Mouse (Mus musculus) cerebellum, postnatal 4 days (tissue): ENCODE results near the gene Rabgap1l.
"Not testable (repeated sequence)": the region's sequence is repeated elsewhere in the genome, so short reads cannot be mapped to it uniquely, and the experiment has no call there.

ENCODE experiments used
- DNase-seq, 2 experiments: peaks; one replicate each; pipeline ENCODE4 v3.0.0; 2022; ENCODE audit warnings: low spot score in 2 of 2, mixed read lengths in 1 of 2

The Rabgap1l gene

DNA sequence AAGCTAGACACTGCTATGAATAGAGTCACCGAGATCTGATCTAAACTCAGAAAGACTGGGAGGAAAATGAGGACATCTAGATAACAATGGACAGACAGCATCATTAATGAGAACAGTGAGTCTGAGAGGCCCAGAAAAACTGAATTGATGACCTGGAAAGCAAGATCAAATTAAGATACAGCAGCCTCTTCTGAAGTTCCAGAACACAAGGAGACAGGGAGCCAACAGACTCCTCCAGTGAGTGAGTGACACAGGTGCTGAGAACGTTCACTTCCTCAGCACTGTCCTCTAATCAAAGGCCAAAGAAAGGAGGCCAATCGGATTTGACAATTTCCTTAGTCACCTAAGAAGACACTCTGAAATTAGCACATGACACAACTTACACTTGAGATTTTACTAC, 307.3 kb downstream of the Rabgap1l start:
- DNase-seq = no peak

DNA sequence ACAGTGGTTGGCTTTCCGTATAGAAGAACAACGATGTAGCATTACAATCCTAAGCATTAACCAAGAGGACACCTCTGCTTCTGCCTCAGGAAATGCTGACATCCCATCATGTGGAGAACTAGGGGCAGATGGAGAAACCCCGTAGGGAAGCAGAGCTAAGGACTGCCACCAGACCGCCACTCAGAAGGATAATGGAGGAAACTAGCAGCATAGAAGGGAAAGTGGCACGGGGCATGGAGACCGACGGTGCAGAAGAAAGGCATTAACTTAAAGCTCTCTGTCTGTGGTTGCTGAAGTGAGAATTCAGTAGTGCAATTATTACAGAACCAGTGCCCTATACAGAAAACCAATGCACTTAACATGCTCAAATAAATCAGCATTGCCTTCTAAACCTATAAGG, 308.0 kb downstream of the Rabgap1l start:
- no peak for DNase-seq

DNA sequence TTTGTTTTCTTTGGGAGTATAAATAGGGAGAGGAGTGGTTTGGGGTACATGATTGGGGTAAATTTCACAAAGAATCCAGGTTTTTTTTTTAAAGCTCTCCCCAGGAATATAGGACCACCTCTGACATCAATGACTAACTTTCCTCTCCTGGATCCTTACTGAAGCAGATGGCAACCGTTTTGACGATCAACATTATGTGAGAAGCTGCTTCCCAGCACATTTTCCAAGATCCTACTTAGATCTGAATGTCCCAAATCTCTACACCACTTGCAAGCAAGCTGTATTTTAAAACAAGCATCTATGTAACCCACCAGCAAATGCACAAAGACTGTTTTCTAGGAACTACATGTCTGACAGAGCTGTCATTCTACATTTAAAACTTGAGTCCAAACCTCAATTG, 311.4 kb downstream of the Rabgap1l start:
- DNase-seq = no peak

DNA sequence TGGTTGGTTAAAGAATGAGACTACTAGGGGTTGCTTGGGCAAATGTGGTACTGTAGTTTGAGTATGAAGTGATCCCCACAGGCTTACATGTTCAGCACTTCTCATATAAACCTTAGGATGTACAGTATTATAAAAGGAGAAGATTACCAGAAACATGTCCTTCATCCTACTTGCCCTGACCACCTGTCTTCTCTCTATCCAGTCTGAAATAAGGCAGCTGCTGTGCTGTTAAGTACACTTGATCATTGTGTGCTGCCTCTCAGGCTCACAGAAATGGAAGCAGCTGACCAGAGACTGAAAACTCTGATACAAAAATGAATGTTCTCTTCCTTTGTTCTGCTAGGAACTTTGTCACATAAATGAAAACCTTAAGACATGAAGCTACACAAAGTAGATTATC, 325.6 kb downstream of the Rabgap1l start:
- no peak for DNase-seq

DNA sequence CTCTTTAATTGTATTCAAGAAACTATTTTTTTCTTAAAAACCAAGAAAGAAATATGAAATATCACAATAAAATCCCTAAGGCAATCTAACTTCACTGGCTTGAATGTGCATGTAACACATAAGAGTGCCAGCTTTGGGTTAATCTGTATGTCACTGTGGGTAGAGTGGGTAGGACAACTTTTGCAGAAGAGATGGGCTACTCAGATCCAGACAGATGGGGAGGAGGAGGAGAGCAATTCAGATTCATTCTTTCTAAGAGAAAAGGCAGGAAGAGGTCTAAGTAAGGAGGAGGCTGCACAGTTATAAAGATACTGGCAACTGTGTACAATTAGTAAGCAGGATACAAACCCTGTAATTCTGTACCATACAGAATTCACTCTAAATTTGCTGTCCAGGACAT, 327.8 kb downstream of the Rabgap1l start:
- no peak for DNase-seq

DNA sequence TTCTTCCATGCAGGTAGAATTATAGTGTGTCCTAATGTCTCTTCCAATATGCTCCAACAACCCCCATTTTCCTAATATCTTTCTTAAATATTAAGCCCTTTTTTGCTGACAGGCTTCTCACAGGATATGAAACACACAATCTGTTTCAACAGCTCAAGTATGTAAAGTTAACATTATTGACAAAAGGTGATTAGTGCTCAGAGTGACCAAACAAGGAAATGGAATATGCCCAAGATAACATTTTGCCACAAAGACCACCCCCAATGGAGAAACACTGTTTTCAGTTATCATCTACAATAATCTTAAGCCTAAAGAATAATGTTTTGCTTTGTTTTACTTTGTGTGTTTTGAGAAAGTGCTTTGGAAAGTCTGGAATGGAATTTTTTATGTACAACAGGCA, 328.9 kb downstream of the Rabgap1l start:
- DNase-seq = no peak

DNA sequence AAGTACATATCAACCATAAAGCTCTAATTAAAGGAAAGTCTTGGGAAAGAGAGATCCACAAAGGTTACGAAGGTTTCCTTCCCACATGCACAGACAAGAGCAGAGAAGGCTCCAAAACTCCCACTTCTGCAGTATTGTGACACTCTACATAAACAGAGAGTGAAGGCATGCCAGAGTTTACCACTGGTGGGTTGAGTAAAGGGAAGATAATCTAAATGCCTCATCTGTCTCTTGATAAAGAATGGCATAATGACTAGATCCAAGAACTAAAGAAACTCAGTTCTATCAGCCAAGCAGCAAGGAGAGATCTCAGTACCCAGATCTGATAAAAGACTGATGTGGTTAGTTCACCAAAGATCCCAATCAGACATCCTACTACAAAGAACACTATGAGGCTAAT, 332.7 kb downstream of the Rabgap1l start:
- DNase-seq = no peak

DNA sequence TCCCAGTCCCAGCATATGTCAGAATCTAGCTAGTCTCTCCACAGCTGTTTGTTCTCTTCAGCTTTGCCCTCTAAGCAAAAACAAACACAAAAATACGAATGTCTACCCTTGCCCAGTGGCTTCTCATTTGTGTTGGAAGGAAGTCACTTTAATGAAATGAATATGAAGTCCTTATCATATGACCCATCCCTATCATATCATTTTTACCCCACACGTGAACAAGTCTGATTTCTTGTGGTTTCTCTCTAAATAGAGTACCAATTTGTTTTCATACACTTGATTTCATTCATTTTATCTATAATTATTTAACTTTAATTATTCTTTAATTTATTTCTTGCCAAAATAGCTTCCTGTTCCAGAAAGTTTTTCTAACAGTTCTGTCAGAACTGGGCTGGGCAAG, 341.3 kb downstream of the Rabgap1l start:
- no peak for DNase-seq

DNA sequence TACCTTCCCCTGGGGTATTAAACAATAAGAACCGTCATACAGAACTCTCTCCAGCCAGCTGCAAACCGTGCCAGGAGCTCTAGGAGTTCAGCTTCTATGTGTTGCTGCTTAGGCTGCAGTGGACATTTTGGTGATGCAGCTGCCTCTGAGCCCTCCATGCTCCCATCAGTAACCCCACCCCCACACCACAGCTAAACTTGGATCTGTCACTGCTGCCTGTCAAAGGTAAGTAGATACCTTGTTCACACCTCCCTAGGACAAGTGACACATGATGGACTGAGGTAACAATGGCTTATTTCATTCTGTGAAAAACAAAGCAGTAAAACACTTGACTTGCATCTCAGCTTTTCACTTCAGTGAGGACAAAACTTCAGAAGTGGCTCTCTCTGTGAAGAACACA, 344.3 kb downstream of the Rabgap1l start:
- no peak for DNase-seq

DNA sequence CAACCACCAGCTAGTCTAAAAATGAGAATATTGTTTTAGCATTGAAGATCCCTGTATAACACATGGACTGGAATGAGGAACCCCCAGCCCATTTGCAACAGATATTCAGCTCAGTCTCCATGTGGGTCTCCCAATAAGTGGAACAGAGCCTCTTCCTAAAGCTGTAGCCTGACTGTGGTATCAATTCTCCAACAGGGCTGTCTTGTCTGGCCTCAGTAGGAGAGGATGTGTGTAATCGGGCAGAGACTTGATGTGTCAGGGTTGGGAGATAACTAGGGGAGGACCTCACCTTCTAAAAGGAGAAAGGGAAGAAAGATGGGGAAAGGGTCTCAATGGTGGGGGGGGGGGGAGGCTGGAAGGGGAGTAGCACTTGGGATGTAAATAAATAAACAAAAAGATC, 346.2 kb downstream of the Rabgap1l start:
- DNase-seq = no peak

DNA sequence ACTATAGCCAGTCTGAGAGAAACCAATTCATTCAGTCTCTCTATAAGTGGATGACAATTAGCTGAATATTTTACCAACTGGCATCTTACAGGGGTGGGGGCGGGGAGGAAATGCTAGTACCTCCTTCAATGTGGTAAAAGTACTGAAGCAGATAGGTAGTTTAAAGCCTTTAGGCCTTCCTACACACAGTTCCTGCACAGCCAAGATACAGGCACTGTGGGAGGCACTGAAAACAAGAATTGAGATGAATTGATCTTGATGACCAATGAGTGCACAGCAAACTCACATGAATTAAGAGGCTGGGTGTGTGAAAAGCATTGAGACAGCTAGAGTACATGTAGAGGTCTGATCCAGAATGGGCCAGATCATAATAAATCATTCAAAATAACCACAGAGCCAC, 349.5 kb downstream of the Rabgap1l start:
- no peak for DNase-seq

DNA sequence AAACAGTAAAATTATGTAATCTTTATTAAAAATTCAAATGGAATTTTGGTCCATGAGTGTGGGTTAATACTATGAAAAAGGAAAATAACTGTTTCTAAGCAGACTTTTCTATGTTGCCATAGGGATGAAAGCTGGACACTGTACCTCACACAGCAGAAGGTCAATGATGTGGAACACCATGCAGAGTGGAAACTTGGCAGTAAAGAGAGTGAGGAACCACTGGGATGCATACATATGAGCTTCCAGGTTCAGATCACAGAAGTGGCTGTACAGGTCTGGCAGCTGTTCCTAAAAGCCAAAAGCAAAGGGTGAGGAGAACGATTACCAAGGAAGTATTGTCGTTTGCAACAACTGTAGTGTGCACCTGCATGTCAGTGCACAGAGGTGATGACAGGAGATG, 351.3 kb downstream of the Rabgap1l start:
- no peak for DNase-seq

DNA sequence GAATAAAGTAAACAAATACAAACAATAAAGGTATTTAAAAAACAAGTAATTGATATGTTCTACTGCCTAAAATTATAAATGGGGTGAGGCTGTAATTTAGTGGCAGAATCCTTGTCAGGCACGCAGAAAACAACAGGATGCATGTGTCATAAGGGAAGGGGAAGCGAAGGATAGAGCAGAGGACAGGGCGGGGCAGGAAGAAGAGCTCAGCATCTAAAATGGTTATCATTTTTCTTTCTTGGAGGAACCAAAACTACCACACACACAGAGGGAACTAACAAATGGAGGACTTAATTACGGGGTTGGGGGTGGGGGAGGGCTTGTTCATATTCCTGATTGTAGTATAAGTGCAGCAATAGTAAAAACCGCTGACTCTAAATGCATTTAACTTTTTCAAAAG, 351.9 kb downstream of the Rabgap1l start:
- no peak for DNase-seq

DNA sequence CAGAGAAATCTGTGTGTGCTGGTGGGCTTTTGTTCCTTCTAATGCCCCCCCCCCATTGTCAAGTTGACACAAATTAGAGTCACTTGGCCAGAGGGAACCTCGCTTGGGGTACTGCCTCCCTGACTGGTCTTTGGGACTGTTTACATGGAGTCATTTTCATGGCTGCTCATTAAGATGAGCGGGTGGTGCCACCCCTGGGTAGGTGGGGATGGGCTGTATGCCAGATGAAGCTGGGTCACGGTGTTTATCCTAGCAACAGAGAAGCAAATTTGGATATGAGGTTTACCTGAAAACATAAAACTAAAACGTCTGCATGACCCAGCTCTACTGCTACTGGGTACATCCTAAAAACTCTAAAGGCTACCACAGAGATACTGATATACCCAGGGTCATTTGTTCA, 354.2 kb downstream of the Rabgap1l start:
- no peak for DNase-seq

DNA sequence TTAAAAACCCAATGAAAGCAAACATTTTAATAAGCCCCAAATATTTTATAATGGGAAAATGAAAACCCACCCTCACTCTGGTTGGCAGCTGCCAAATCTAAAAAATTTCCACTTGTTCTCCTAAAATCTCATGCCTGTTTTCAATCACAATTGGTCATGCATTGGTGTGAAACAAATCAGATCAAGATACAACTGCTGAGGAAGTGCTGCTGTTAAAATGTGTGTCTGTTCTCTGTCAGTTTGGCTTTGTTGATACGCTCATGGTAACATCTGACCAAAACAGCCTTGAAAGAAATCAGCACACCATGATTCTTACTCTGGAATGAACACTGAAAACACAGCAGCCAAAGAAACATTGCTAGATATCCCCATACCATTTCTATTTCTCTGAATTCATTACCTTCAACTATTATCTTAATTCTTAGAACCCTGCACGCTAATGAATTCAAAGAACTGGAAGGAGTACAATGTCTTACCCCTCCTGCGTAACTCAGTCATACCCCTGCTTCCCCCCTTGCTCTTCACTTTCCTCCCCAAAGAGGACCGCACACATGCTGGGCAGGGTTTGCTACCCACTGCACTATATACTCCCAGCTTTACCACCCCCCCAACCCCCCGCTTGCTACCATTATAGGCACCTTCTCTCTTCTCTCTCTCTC, 375.7 kb downstream of the Rabgap1l start:
- DNase-seq = no peak

DNA sequence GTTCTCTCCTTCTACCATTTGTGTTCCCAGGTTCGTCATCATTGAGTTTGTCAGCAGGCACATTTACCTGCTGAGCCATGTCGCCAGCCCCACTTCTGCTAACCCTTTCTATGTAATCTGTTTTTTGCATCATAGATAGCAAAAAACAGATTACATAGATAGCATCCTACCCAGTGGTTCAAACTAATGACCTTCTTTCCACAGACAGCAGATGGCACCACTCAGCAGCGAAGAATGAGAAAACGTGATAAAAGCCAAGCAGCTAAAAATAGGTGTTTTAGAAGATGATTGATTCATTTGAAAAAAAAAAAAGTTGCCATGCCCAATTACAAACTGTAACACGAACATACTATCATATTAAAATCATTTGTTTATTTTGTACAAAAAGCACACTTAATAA, 382.2 kb downstream of the Rabgap1l start:
- DNase-seq = peak in 1 of 2 experiments; percentile 19

DNA sequence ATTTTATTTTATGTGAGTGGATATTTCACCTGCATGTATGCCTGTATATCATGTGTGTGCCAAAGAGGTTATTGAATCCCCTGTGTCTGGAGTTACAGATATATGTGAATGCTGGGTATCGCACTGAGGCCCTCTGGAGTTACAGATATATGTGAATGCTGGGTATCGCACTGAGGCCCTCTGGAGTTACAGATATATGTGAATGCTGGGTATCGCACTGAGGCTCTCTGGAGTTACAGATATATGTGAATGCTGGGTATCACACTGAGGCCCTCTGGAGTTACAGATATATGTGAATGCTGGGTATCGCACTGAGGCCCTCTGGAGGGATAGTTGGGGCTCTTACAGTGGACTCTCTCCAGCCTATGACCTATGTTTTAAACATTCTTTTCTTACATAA, 383.3 kb downstream of the Rabgap1l start:
- DNase-seq = not testable (repeated sequence)

DNA sequence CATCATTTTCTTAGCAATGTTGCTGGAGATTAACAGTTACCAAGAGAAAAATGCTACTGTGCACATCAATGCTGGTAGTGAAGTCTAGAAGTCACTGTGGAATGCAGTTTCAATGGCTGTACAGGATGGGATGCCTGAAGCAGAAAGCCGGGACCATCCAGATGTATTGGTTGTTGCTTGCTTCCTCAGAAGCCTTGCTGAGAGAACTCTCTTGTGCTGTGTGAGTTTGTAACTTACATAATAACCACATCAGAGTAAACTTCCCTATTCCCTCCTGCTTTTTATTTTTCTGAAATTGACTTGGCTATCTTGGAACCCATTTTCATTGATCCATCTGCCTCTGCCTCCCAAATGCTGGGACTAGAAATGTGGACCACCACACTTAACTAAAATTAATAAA, 383.9 kb downstream of the Rabgap1l start:
- DNase-seq = no peak

DNA sequence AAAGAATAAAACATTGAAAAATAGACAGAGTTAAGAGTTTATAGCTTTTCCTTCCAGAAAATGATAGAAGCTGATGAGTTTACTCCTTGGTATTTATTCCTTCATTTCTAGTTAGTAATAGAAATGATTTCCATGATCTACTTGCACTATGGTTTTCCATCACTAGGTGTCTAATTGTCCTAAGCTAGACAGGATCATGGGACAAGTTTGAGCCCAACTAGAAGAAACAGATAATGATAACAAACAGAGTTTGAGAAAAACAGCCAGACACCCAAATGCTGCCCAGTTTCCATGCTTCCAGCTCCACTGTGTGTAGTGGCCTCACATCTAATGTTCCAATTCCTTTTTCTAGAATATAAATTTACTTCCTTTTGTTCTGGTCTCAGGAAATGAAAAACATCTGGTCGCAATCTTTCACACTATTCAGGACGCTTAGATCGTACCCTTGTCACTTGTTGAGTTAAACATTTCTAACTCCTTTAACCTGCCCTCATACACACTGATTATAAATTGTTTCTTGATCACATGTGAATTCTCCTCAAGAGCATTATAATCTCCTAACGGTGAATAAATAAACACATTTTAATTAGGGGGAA, 384.6 kb downstream of the Rabgap1l start:
- DNase-seq = no peak

DNA sequence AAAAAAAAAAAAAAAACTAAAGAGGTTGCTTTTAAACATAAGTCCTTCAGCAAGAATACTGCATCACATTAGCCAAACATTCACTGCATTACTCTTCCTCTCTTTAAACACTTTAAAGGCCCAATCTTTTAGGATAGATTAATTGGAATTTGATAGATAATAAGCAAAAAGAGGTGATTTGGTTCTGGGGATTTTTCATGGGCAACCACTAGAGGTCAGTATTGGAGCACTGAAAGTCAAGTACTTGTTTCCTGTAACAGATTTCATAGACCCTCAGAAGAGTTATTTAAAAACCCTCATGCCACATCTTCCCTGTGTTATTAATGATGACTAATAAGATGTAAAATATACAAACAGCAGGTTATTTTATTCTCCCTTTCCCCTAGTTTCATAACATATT, 393.6 kb downstream of the Rabgap1l start:
- DNase-seq = peak in 1 of 2 experiments; percentile 22

DNA sequence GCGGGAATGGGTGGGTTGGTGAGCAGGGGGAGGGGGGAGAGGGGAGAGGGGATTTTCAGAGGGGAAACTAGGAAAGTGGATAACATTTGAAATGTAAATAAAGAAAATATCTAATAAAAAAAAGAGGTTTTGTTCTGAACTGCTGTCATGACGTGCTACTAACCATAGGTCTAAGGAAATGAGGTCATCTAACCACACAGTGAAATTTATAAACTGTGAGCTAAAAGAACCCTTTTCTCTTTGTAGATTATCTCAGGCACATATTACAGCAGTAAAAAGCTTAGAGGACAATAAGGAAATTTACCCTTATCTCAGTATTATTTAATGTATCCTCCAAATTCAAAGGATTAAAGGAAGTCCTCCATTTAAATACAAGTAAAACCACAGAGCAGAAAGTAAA, 396.0 kb downstream of the Rabgap1l start:
- DNase-seq = no peak

DNA sequence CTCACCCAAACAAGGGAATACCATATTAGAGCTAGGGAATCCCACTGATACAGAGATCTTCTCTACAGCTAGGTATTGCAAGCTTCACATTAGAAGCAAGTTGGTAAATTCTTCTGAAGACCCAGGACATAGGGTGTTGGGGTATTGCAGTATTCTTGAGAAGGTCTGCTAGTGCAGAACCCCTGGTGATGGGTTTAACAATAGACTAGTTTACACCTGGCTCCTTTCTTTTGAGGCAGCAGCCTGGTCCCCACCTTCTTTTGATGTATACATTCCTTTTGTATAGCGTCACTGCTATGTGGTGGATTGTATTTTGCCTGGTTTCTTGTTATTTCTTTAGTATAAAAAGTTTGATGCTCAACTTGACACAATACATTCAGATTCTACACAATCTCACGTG, 405.6 kb downstream of the Rabgap1l start:
- DNase-seq = no peak

DNA sequence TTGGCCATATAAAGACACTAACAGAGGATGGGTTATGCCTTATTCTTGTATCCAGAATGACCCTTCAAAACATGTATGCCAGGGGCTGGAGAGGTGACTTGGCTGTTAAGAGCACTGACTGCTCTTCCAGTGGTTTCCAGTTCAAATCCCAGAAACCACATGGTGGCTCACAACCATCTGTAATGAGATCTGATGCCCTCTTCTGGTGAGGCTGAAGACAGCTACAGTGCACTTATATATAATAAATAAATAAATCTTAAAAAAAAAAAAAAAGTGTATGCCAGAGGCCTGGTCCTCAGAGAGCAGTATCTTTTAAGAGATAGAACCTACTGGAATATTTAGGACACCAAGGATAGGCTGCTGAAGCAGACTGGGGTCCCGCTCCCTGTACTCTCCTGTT, 414.6 kb downstream of the Rabgap1l start:
- DNase-seq = no peak
